Comparison of ENCODE assay signal across 18 mouse cellular contexts in genomic region chr7:27296518-27296917, GRCm38 (mm10). TPM values are rescaled to one million over a fixed set of nuclear protein-coding genes. Genes with fewer than 3 reads are reported as not detected.
"Had no signal": no experiment of that assay in that cellular context is flagged by ENCODE, and none has a peak within 500 bp of the region (broad histone marks: within the 10 kb centered on the region; RNA-seq: fewer than 3 reads in every experiment).

No protein-coding gene starts in this region.

- H3K4me3 ChIP-seq: kidney, embryonic 15.5 days; left cerebral cortex, adult 2 months; liver, embryonic 13.5 days; midbrain, embryonic 12.5 days; midbrain, embryonic 15.5 days; myocyte; neural tube, embryonic 13.5 days had no signal

- H3K4me1 ChIP-seq: kidney, embryonic 15.5 days; liver, embryonic 13.5 days; midbrain, embryonic 12.5 days; midbrain, embryonic 15.5 days; neural tube, embryonic 13.5 days had no signal

- H3K27me3 ChIP-seq: kidney, embryonic 15.5 days; neural tube, embryonic 13.5 days had no signal

- H3K9ac ChIP-seq: kidney, embryonic 15.5 days; liver, embryonic 13.5 days; midbrain, embryonic 12.5 days; midbrain, embryonic 15.5 days; neural tube, embryonic 13.5 days had no signal

- DNase-seq: kidney, adult 8-10 months; kidney, postnatal 10 days; layer of hippocampus, postnatal 36 days; liver, embryonic 13.5 days; retina, postnatal 1 day; right cerebral cortex, postnatal 25 days; spleen, adult 18-20 months; thymus, adult 2 months; thymus, postnatal 14 days; thymus, postnatal 4 days had no signal

- H3K36me3 ChIP-seq: kidney, embryonic 15.5 days; liver, embryonic 13.5 days; midbrain, embryonic 12.5 days; midbrain, embryonic 15.5 days; neural tube, embryonic 13.5 days had no signal

- H3K27ac ChIP-seq: kidney, embryonic 15.5 days; left cerebral cortex, adult 2 months; liver, embryonic 13.5 days; midbrain, embryonic 12.5 days; midbrain, embryonic 15.5 days; neural tube, embryonic 13.5 days had no signal

- ATAC-seq: midbrain, embryonic 15.5 days had no signal

- H3K9me3 ChIP-seq: kidney, embryonic 15.5 days; liver, embryonic 13.5 days; midbrain, embryonic 12.5 days; midbrain, embryonic 15.5 days; neural tube, embryonic 13.5 days had no signal

RNA-seq across cellular contexts. Expression of gene Ltbp4, which starts 41.0 kb away (rescaled TPM):
- total RNA-seq: monocyte, adult 5-6 weeks; neutrophil, adult 5-6 weeks had no signal
